Mouse (Mus musculus) hindbrain, embryonic 11.5 days (tissue): ENCODE results near the gene Slc8a1. TPM values are rescaled to one million over a fixed set of nuclear protein-coding genes. Genes with fewer than 3 reads are reported as not detected.

Experiments
- ATAC-seq: fragments of 200-750 bp; cut with Nextera tagmentation; 2 replicates; pipeline ENCODE4 v1.8.0; 2017; ENCODE audit warnings: mild to moderate bottlenecking, moderate TSS enrichment, moderate library complexity; ENCODE audit not compliant: low FRiP score
- DNase-seq: peaks from one replicate; pipeline ENCODE4 v3.0.0-alpha.2; 2015; ENCODE audit warnings: low spot score
- H3K27ac ChIP-seq: fragments of 300-500 bp; sonication (generic); 2 replicates; pipeline ENCODE4 v1.5.1; 2014; ENCODE audit warnings: mild to moderate bottlenecking, low read depth, low read length
- H3K27me3 ChIP-seq: fragments of 300-500 bp; sonication (generic); 2 replicates; pipeline ENCODE4 v1.6.1; 2014; ENCODE audit warnings: mild to moderate bottlenecking, low read length, moderate library complexity, mixed read lengths; ENCODE audit not compliant: control insufficient read depth, insufficient read depth
- H3K36me3 ChIP-seq: fragments of 300-500 bp; sonication (generic); 2 replicates; pipeline ENCODE4 v1.6.1; 2014; ENCODE audit warnings: mild to moderate bottlenecking, low read length, moderate library complexity, mixed read lengths; ENCODE audit not compliant: control insufficient read depth, insufficient read depth
- H3K4me1 ChIP-seq: fragments of 300-500 bp; sonication (generic); replicated peaks from 2 replicates; pipeline ENCODE4 v1.6.1; 2014; ENCODE audit warnings: low read length, mixed read lengths; ENCODE audit not compliant: control insufficient read depth, insufficient read depth
- H3K4me2 ChIP-seq: fragments of 300-500 bp; sonication (generic); replicated peaks from 2 replicates; pipeline ENCODE4 v1.6.1; 2014; ENCODE audit warnings: mild to moderate bottlenecking, low read depth, low read length
- H3K4me3 ChIP-seq: fragments of 300-500 bp; sonication (generic); 2 replicates; pipeline ENCODE4 v1.5.1; 2014; ENCODE audit warnings: low read depth, low read length
- H3K9ac ChIP-seq: fragments of 300-500 bp; sonication (generic); 2 replicates; pipeline ENCODE4 v1.6.1; 2014; ENCODE audit warnings: low read depth, low read length
- H3K9me3 ChIP-seq: fragments of 300-500 bp; sonication (generic); 2 replicates; pipeline ENCODE4 v1.6.1; 2016; ENCODE audit warnings: low read length; ENCODE audit not compliant: control insufficient read depth
- WGBS: fragments of 180-500 bp; shearing (Covaris S2); extraction: QIAGEN DNeasy Blood & Tissue Kit; methylation state at CpG from one replicate; pipeline ENCODE4 v1.1.7; 2014; 5-methylcytosine and 5-hydroxymethylcytosine counted together
- polyA plus RNA-seq: library from polyadenylated mRNA; unstranded; fragments of >200 nt; fragmentation: Nextera tagmentation; extraction: Ambion mirVana; gene quantifications from 2 replicates; pipeline ENCODE4 v1.2.1, GENCODE M21; 2014

Gene Slc8a1
- polyA plus RNA-seq, 1 experiment from 2014 or later, result 13.1 TPM

DNA sequence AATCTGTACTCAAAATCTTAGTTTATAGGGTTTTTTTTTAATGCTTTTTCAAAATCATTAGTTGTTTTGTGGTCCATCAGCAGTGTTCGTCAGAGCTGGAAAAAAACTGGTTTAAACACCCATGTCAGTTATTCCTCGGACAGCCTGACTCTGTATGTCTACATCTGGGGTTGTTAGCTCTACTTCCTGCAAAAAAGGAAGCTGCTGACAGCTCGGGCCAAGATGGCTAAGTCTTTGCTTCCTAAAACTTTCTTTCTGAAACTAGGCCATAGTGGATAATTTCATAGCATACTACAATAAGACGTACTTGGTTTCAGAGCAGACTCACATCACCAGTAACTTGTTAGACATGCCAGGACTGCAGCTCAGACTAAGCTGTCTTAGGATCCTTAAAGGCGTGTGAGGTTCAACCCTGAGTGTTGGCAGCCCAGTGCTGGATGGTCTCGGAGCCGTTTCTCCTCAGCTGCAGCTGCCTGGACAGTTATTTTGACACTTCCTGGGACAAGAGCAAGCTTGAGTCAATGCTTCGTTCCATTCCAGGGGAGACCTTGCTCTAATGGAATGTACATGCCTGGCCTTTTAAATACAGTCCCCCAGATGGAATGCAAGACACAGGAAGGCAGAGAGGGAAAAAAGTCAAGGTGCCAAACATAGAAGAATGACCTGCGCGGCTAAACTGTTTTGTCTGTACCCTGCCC lies 158.3 kb downstream of the Slc8a1 start:
- ATAC-seq, result no peak
- H3K4me2 ChIP-seq, result no peak overlapping the region
- WGBS, result 80% methylated on average over 10 of the region's 10 CpGs

DNA sequence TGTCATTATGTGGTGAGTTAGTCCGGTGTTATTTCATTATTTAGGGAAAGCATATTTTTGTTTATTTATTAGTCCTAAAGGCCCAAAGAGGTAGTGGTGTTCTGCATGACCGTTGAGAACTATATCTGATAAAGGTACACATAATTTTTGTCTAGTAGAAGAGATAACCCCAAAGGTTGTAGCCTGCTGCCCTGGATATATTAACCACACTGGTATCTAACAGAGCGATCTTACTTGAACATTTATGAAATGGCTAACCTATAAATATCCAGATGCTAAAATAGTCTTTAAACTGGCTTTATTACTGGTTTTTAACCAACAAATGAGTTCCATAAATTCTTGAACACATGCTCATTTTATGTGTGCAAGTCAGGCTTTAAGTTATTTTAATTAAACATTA lies 161.3 kb downstream of the Slc8a1 start:
- no peak overlapping the region for H3K27ac ChIP-seq
- DNase-seq (no peak), ATAC-seq (no peak)
- H3K4me2 ChIP-seq, result no peak overlapping the region
- H3K9me3 ChIP-seq, result no peaks in the 10 kb centered on the region
- WGBS, result 93% methylated on average over 3 of the region's 3 CpGs
- H3K4me3 ChIP-seq, result no peak overlapping the region
- no peaks in the 10 kb centered on the region for H3K4me1 ChIP-seq
- H3K9ac ChIP-seq, result no peak overlapping the region
- no peaks in the 10 kb centered on the region for H3K27me3 ChIP-seq
- no peaks in the 10 kb centered on the region for H3K36me3 ChIP-seq

More for the DNA sequence above, 158.3 kb downstream of the Slc8a1 start:
- H3K9ac ChIP-seq, result no peak overlapping the region
- no peaks in the 10 kb centered on the region for H3K9me3 ChIP-seq
- no peaks in the 10 kb centered on the region for H3K36me3 ChIP-seq
- H3K4me1 ChIP-seq, result no peaks in the 10 kb centered on the region
- no peak overlapping the region for H3K27ac ChIP-seq
- no peaks in the 10 kb centered on the region for H3K27me3 ChIP-seq
- DNase-seq, result no peak
- no peak overlapping the region for H3K4me3 ChIP-seq

DNA sequence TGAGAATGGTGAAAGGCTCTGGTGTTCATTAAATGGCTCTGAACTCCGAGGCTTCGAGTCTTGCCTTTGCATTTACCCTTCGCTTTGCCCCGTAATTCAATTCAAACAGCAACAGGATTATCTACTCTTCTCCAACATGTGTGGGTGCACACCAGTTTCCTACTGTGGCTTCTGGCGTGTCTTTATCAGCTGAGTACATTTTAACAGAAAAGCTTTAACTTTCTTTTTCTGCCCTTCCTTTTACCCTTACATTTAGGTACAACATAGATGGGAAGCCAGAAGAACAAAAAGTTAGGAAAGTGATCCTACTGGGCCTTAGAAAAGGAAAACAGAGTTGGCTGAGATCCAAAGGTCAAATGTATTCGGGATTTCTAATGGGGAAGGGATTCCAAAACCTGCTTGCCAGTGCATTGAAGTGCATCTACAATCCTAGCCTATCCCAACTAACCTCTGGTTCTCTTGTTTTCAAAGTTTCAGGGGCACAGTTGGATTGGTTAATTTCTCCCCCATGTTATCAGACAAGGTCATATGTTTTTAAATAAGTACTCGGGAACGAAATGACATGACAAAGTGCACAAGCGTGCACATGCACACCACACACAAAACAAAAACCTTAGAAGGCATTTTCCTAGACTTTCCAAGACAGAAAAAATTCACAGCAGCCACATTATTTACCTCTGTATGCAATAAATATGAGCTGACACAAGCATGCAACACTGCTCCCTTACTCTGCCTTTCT lies 172.4 kb downstream of the Slc8a1 start:
- DNase-seq (no peak), ATAC-seq (no peak)
- Histone ChIP-seq H3K4me2 (no peak overlapping the region), H3K36me3 (no peaks in the 10 kb centered on the region), H3K4me1 (no peaks in the 10 kb centered on the region), H3K27ac (no peak overlapping the region), H3K9ac (no peak overlapping the region), H3K4me3 (no peak overlapping the region), H3K9me3 (no peaks in the 10 kb centered on the region), H3K27me3 (no peaks in the 10 kb centered on the region)
- whole genome bisulfite sequencing, result 82% methylated on average over 9 of the region's 9 CpGs

- Histone ChIP-seq H3K9ac (no peak overlapping the region), H3K4me2 (no peak overlapping the region), H3K4me1 (no peaks in the 10 kb centered on the region), H3K27me3 (no peaks in the 10 kb centered on the region), H3K4me3 (no peak overlapping the region), H3K9me3 (no peaks in the 10 kb centered on the region), H3K27ac (no peak overlapping the region), H3K36me3 (no peaks in the 10 kb centered on the region)
- no peak for ATAC-seq
- DNase-seq, result no peak
- 74% methylated on average over 6 of the region's 6 CpGs for whole genome bisulfite sequencing
Measured at GRCm38 (mm10) chr17:81554052-81554734, 184.0 kb downstream of the Slc8a1 start.

GRCm38 (mm10) chr17:81551856-81552635 lies 186.1 kb downstream of the Slc8a1 start:
- H3K27ac ChIP-seq, result no peak overlapping the region
- DNase-seq, result no peak
- WGBS, result 86% methylated on average over 6 of the region's 6 CpGs

GRCm38 (mm10) chr17:81550864-81551263 lies 187.3 kb downstream of the Slc8a1 start:
- H3K9me3 ChIP-seq, result no peaks in the 10 kb centered on the region
- H3K36me3 ChIP-seq, result no peaks in the 10 kb centered on the region
- no peaks in the 10 kb centered on the region for H3K4me1 ChIP-seq
- H3K4me3 ChIP-seq, result no peak overlapping the region
- H3K27ac ChIP-seq, result no peak overlapping the region
- WGBS, result 86% methylated on average over 3 of the region's 3 CpGs
- no peaks in the 10 kb centered on the region for H3K27me3 ChIP-seq
- H3K4me2 ChIP-seq, result no peak overlapping the region
- DNase-seq, result no peak
- no peak overlapping the region for H3K9ac ChIP-seq
- no peak for ATAC-seq

More at GRCm38 (mm10) chr17:81551856-81552635, 186.1 kb downstream of the Slc8a1 start:
- no peak overlapping the region for H3K4me3 ChIP-seq
- no peak overlapping the region for H3K9ac ChIP-seq
- no peak overlapping the region for H3K4me2 ChIP-seq
- no peaks in the 10 kb centered on the region for H3K27me3 ChIP-seq
- no peaks in the 10 kb centered on the region for H3K9me3 ChIP-seq
- no peak for ATAC-seq
- H3K4me1 ChIP-seq, result no peaks in the 10 kb centered on the region
- no peaks in the 10 kb centered on the region for H3K36me3 ChIP-seq

DNA sequence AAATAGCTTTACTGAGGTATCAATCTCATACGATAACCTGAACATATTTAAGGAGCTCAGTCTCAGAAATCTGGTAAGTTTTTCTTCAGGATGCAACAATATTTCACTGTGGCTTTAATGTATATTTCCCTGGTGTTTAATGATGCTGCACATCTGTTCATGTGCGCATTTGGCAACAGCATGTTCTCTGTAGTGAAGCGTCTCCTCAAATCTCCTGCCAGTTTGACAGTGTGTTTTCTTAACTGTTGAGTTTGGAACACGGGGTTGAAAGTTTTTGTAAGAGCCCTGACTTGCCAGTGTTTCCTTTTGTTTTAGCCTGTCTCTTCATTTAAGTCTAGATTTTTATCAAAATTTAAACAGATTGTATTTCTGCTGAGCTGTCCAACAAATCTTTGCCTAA lies 190.2 kb downstream of the Slc8a1 start:
- H3K27ac ChIP-seq, result no peak overlapping the region
- WGBS, result 75% methylated on average over 4 of the region's 4 CpGs
- no peak for ATAC-seq

DNA sequence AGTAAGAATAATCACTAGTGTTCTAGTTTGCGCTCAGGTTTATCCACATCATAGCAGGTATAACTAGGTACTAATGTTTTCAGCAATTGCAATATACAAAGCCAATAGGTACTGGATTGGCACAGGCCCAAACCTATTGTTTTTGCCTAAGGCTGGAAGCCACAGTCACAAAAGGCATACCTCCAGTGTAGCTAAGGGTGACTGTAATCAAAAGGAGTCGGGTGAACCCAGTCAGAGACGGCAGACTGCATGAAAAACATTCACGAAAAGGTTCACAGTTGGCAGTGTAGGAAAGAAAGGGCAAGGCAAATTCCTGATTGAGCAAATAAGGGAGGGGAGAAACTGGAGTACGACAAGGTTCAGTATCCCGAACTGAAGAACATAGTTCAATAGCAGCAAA lies 191.7 kb downstream of the Slc8a1 start:
- H3K9me3 ChIP-seq, result no peaks in the 10 kb centered on the region
- no peak overlapping the region for H3K4me3 ChIP-seq
- H3K4me1 ChIP-seq, result no peaks in the 10 kb centered on the region
- no peak overlapping the region for H3K9ac ChIP-seq
- no peak overlapping the region for H3K4me2 ChIP-seq
- ATAC-seq (no peak), DNase-seq (no peak)
- H3K36me3 ChIP-seq, result no peaks in the 10 kb centered on the region
- H3K27ac ChIP-seq, result no peak overlapping the region
- no peaks in the 10 kb centered on the region for H3K27me3 ChIP-seq
- WGBS, result 65% methylated on average over 6 of the region's 6 CpGs

More for the DNA sequence above, 190.2 kb downstream of the Slc8a1 start:
- H3K9ac ChIP-seq, result no peak overlapping the region
- H3K9me3 ChIP-seq, result no peaks in the 10 kb centered on the region
- H3K4me3 ChIP-seq, result no peak overlapping the region
- no peak overlapping the region for H3K4me2 ChIP-seq
- H3K27me3 ChIP-seq, result no peaks in the 10 kb centered on the region
- H3K36me3 ChIP-seq, result no peaks in the 10 kb centered on the region
- DNase-seq, result no peak
- no peaks in the 10 kb centered on the region for H3K4me1 ChIP-seq
